9 mouse cellular contexts compared by ENCODE assay signal in genomic region chr3:55348026-55348390, GRCm38 (mm10).
DNase-seq lines count a peak whose midpoint lies in the region; ATAC-seq lines count a peak whose summit lies in the region.
"Had no signal": no experiment of that assay in that cellular context is flagged by ENCODE, and none has a peak within 500 bp of the region (broad histone marks: within the 10 kb centered on the region; RNA-seq: fewer than 3 reads in every experiment).

No protein-coding gene starts in this region.

- H3K4me2 ChIP-seq in kidney, embryonic 16.5 days (replicated peaks; ENCODE audit: low read depth, low read length) = peak overlapping the region; percentile 28; the same call in 1 of the 2 replicates
- H3K4me2 ChIP-seq in forebrain, embryonic 15.5 days (replicated peaks) = peak overlapping the region; percentile 39
- peak overlapping the region; percentile 38 for H3K4me2 ChIP-seq in midbrain, embryonic 14.5 days (ENCODE audit: low read length)

- H3K27ac ChIP-seq in kidney, embryonic 16.5 days (ENCODE audit: low read length) = no peak overlapping the region
- peak overlapping the region; percentile 89 for H3K27ac ChIP-seq in forebrain, embryonic 15.5 days (replicated peaks)
- H3K27ac ChIP-seq in midbrain, embryonic 14.5 days (replicated peaks; ENCODE audit: low read depth, low read length) = peak overlapping the region; percentile 88

- H3K4me3 ChIP-seq in kidney, embryonic 16.5 days (ENCODE audit: low read length) = no peak overlapping the region
- no peak overlapping the region for H3K4me3 ChIP-seq in forebrain, embryonic 15.5 days
- H3K4me3 ChIP-seq in midbrain, embryonic 14.5 days (replicated peaks; ENCODE audit: low read depth, low read length) = no peak overlapping the region

- 78% methylated on average over 5 of the region's 5 CpGs for WGBS in kidney, embryonic 16.5 days
- WGBS in forebrain, embryonic 15.5 days = 56% methylated on average over 5 of the region's 5 CpGs
- 58% methylated on average over 5 of the region's 5 CpGs for WGBS in midbrain, embryonic 14.5 days

- H3K27me3 ChIP-seq in kidney, embryonic 16.5 days (ENCODE audit: insufficient read depth, low read length) = no peaks in the 10 kb centered on the region
- H3K27me3 ChIP-seq in forebrain, embryonic 15.5 days = no peaks in the 10 kb centered on the region
- H3K27me3 ChIP-seq in midbrain, embryonic 14.5 days (ENCODE audit: control insufficient read depth, insufficient read depth, low read length) = no peaks in the 10 kb centered on the region

- peaks cover 17% of the 10 kb centered on the region for H3K4me1 ChIP-seq in kidney, embryonic 16.5 days (ENCODE audit: insufficient read depth, low read length)
- peaks cover 65% of the 10 kb centered on the region for H3K4me1 ChIP-seq in forebrain, embryonic 15.5 days
- H3K4me1 ChIP-seq in midbrain, embryonic 14.5 days (ENCODE audit: control insufficient read depth, insufficient read depth, low read length) = peaks cover 64% of the 10 kb centered on the region

- no peak overlapping the region for H3K9ac ChIP-seq in kidney, embryonic 16.5 days (replicated peaks; ENCODE audit: low read length)
- peak overlapping the region; percentile 30; the same call in 1 of the 2 replicates for H3K9ac ChIP-seq in forebrain, embryonic 15.5 days (replicated peaks)
- H3K9ac ChIP-seq in midbrain, embryonic 14.5 days (replicated peaks; ENCODE audit: low read length) = peak overlapping the region; percentile 37; the same call in 1 of the 2 replicates

- no peaks in the 10 kb centered on the region for H3K36me3 ChIP-seq in kidney, embryonic 16.5 days (ENCODE audit: insufficient read depth, low read length)
- H3K36me3 ChIP-seq in forebrain, embryonic 15.5 days = no peaks in the 10 kb centered on the region
- H3K36me3 ChIP-seq in midbrain, embryonic 14.5 days (ENCODE audit: control insufficient read depth, insufficient read depth, low read length) = no peaks in the 10 kb centered on the region

- no peak for ATAC-seq in kidney, embryonic 16.5 days (ENCODE audit: low FRiP score, low TSS enrichment)
- peak; percentile 35 for ATAC-seq in forebrain, embryonic 15.5 days (replicated peaks)
- no peak; the same call in 1 of the 2 replicates for ATAC-seq in midbrain, embryonic 14.5 days (ENCODE audit: low FRiP score, low TSS enrichment)

- H3K9me3 ChIP-seq in kidney, embryonic 16.5 days (ENCODE audit: low read length) = no peaks in the 10 kb centered on the region
- H3K9me3 ChIP-seq in forebrain, embryonic 15.5 days = no peaks in the 10 kb centered on the region
- H3K9me3 ChIP-seq in midbrain, embryonic 14.5 days (ENCODE audit: control insufficient read depth, low read length) = no peaks in the 10 kb centered on the region

- no peak for DNase-seq in kidney, adult 8-10 months
- DNase-seq in cerebellum, adult 18-20 months = peak; percentile 39 to 46
- DNase-seq in midbrain, embryonic 14.5 days = no peak
- DNase-seq in T-cell, adult 2 months (ENCODE audit: low spot score) = no peak
- no peak for DNase-seq in ovary, postnatal 10 days (ENCODE audit: low spot score)
- no peak for DNase-seq in layer of hippocampus, postnatal 14 days (ENCODE audit: low spot score in 2 of 2)
- DNase-seq: gastrocnemius, postnatal 10 days had no signal

Comparison
In these comparisons a context has a peak if more than half of its experiments do, and no peak if none do; other contexts are left out.
1. DNase-seq: peak in cerebellum, adult 18-20 months (2 of 2); none in kidney, adult 8-10 months (0 of 2), midbrain, embryonic 14.5 days (single experiment), T-cell, adult 2 months (single experiment), ovary, postnatal 10 days (single experiment) and layer of hippocampus, postnatal 14 days (0 of 2).
2. Peak in every context shown above with its lines, with median percentiles within 50 percentile points of each other: H3K4me2 ChIP-seq.